Mouse (Mus musculus) stomach, postnatal 0 days (tissue): Measurements from ENCODE around the gene Ccdc9. TPM values are rescaled to one million over a fixed set of nuclear protein-coding genes. Genes with fewer than 3 reads are reported as not detected.

Experiments used
- ATAC-seq: fragments of 200-750 bp; cut with Nextera tagmentation; 2 replicates; pipeline ENCODE4 v1.8.0; 2017; ENCODE audit not compliant: low FRiP score, low TSS enrichment
- DNase-seq: peaks from one replicate; pipeline ENCODE4 v3.0.0-alpha.2; 2016; ENCODE audit warnings: low spot score
- H3K27ac ChIP-seq: fragments of 300-500 bp; sonication (generic); replicated peaks from 2 replicates; pipeline ENCODE4 v1.5.1; 2014; ENCODE audit warnings: mild to moderate bottlenecking, control low read depth
- H3K27me3 ChIP-seq: fragments of 300-500 bp; sonication (generic); 2 replicates; pipeline ENCODE4 v1.6.1; 2014; ENCODE audit warnings: low read length; ENCODE audit not compliant: control insufficient read depth, insufficient read depth
- H3K36me3 ChIP-seq: fragments of 300-500 bp; sonication (generic); 2 replicates; pipeline ENCODE4 v1.6.1; 2014; ENCODE audit warnings: low read length, mixed read lengths; ENCODE audit not compliant: control insufficient read depth, insufficient read depth
- H3K4me1 ChIP-seq: fragments of 300-500 bp; sonication (generic); replicated peaks from 2 replicates; pipeline ENCODE4 v1.6.1; 2014; ENCODE audit warnings: antibody characterized with exemption; ENCODE audit not compliant: control insufficient read depth, insufficient read depth
- H3K4me2 ChIP-seq: fragments of 300-500 bp; sonication (generic); replicated peaks from 2 replicates; pipeline ENCODE4 v1.6.1; 2014; ENCODE audit warnings: low read depth, mild to moderate bottlenecking, control low read depth, moderate library complexity
- H3K4me3 ChIP-seq: fragments of 300-500 bp; sonication (generic); 2 replicates; pipeline ENCODE4 v1.5.1; 2014; ENCODE audit warnings: low read depth, low read length, control low read depth
- H3K9ac ChIP-seq: fragments of 300-500 bp; sonication (generic); 2 replicates; pipeline ENCODE4 v1.6.1; 2014; ENCODE audit warnings: mild to moderate bottlenecking, low read length, control low read depth, mixed read lengths
- H3K9me3 ChIP-seq: fragments of 300-500 bp; sonication (generic); 2 replicates; pipeline ENCODE4 v1.6.1; 2016; ENCODE audit warnings: low read length; ENCODE audit not compliant: control insufficient read depth
- CTCF ChIP-seq: IDR thresholded peaks from 2 replicates; pipeline ENCODE4 v1.5.1; 2016; ENCODE audit warnings: antibody characterized with exemption, low read depth, mild to moderate bottlenecking, moderate library complexity
- EP300 ChIP-seq: optimal IDR thresholded peaks from 2 replicates; pipeline ENCODE3; 2016; ENCODE audit warnings: antibody characterized with exemption
- WGBS: fragments of 180-500 bp; shearing (Covaris S2); extraction: QIAGEN DNeasy Blood & Tissue Kit; methylation state at CpG from one replicate; pipeline ENCODE4 v1.1.7; 2014; 5-methylcytosine and 5-hydroxymethylcytosine counted together
- polyA plus RNA-seq: library from polyadenylated mRNA; unstranded; fragments of >200 nt; fragmentation: Nextera tagmentation; extraction: Ambion mirVana; gene quantifications from 2 replicates; pipeline ENCODE4 v1.2.1, GENCODE M21; 2015

The Ccdc9 gene
- polyA plus RNA-seq, 1 experiment from 2014 or later, result 11.5 TPM

DNA sequence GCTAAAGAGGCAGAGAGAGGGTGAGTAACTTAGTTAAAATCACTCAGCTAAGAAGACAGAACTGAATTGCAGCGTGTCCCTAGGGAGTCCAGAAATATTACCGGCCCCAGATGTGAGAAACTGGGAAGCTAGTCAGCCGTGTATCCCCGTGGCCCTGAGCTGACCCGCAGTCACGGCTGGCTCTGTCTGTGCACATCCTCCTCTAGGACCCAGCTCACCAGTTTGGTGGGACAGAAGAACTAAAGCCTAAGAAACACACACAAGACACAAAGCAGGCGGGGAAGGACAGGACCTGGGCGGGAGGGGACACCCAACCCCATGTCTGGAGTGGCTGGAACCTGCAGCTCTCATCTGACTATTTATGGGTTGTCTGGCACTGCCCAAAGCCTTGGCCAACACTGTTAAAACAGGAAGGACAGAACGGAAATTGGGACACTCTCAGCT, 47.0 kb downstream of the Ccdc9 start:
- Histone ChIP-seq H3K36me3 (no peaks in the 10 kb centered on the region), H3K9ac (no peak overlapping the region), H3K27ac (no peak overlapping the region), H3K4me3 (no peak overlapping the region), H3K9me3 (no peaks in the 10 kb centered on the region), H3K27me3 (no peaks in the 10 kb centered on the region), H3K4me1 (no peaks in the 10 kb centered on the region), H3K4me2 (no peak overlapping the region)
- 0 out of 2 replicates have a peak, but pooled peaks have one; percentile 10 for ATAC-seq
- 62% methylated on average over 9 of the region's 9 CpGs for WGBS
- DNase-seq, result no peak
- TF ChIP-seq CTCF (no peak), EP300 (no peak)

DNA sequence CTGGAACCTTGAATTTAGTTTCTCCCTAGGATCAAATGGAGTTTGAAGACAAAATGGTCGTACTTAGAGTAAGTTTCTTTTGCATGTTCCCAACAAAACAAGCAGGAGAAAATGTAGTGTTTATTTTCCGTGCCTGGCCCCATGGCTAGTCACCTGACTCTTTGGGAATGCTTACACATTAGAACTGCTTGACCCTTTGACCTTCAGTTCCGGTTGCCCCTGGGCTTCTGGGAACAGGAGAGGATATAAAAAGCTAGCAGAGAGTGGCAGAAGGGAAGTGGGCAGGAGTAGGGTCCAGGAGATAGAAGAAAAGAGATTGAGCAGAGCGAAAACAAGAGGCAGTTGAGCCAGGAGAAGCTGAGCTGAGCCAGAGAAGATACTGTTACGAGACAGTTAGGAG, 56.7 kb downstream of the Ccdc9 start:
- DNase-seq (no peak), ATAC-seq (no peak)
- Histone ChIP-seq H3K4me3 (no peak overlapping the region), H3K4me2 (no peak overlapping the region), H3K4me1 (no peaks in the 10 kb centered on the region), H3K27ac (no peak overlapping the region), H3K27me3 (no peaks in the 10 kb centered on the region), H3K9ac (no peak overlapping the region), H3K36me3 (no peaks in the 10 kb centered on the region), H3K9me3 (no peaks in the 10 kb centered on the region)
- WGBS, result 32% methylated on average over 5 of the region's 5 CpGs
- no peak for TF ChIP-seq EP300
- TF ChIP-seq CTCF, result no peak

Other genes starting within 250 kb of the Ccdc9 start
- gene Bicra, start 238.9 kb downstream of the Ccdc9 start, polyA plus RNA-seq, result 1.8 and 2.3 TPM in 2 replicates
- gene Zfp541, start 225.0 kb downstream of the Ccdc9 start, polyA plus RNA-seq, result 0.05 TPM in 2 replicates
- 136 and 152 TPM in 2 replicates for gene Napa, start 188.3 kb downstream of the Ccdc9 start, polyA plus RNA-seq
- 11.8 and 13.1 TPM in 2 replicates for gene Kptn, start 166.9 kb downstream of the Ccdc9 start, polyA plus RNA-seq
- 0.11 and 0.12 TPM in 2 replicates for gene Slc8a2, start 157.0 kb downstream of the Ccdc9 start, polyA plus RNA-seq
- 10.9 and 11.8 TPM in 2 replicates for gene Meis3, start 111.7 kb downstream of the Ccdc9 start, polyA plus RNA-seq
- gene Dhx34, start 64.8 kb downstream of the Ccdc9 start, polyA plus RNA-seq, result 6.9 and 7.9 TPM in 2 replicates
- 0.24 TPM in 2 replicates for gene C5ar2, start 42.6 kb downstream of the Ccdc9 start, polyA plus RNA-seq
- 1.9 and 2.0 TPM in 2 replicates for gene C5ar1, start 27.3 kb downstream of the Ccdc9 start, polyA plus RNA-seq
- gene Inafm1, start 13.2 kb downstream of the Ccdc9 start, polyA plus RNA-seq, result 28.0 and 29.1 TPM in 2 replicates
- gene Bbc3, start 21.6 kb upstream of the Ccdc9 start, polyA plus RNA-seq, result 3.7 and 5.0 TPM in 2 replicates
- 119 and 123 TPM in 2 replicates for gene Sae1, start 101.0 kb upstream of the Ccdc9 start, polyA plus RNA-seq
- 5.9 and 6.2 TPM in 2 replicates for gene Zc3h4, start 114.1 kb upstream of the Ccdc9 start, polyA plus RNA-seq
- gene Tmem160, start 166.0 kb upstream of the Ccdc9 start, polyA plus RNA-seq, result 71.5 and 75.0 TPM in 2 replicates
- gene Npas1, start 190.9 kb upstream of the Ccdc9 start, polyA plus RNA-seq, result 0.10 and 0.18 TPM in 2 replicates